Mouse (Mus musculus) lung, postnatal 0 days (tissue): ENCODE measurements at regions not wholly inside any gene's neighbourhood (a gene's known extent, or its start where the extent isn't known, plus 50 kb on each side); places are given as distances from the start of the nearest gene placed in this dataset.

ENCODE experiments used
- CTCF ChIP-seq: IDR thresholded peaks from 2 replicates; pipeline ENCODE4 v1.5.1; 2016; ENCODE audit warnings: antibody characterized with exemption, mild to moderate bottlenecking
- EP300 ChIP-seq: IDR thresholded peaks from 2 replicates; pipeline ENCODE4 v1.6.1; 2016; ENCODE audit warnings: antibody characterized with exemption, mild to moderate bottlenecking, control low read depth

- no peak for TF ChIP-seq CTCF
- TF ChIP-seq EP300 = no peak
Measured at GRCm38 (mm10) chr2:149283274-149283673, 121.6 kb upstream of the Cst10 start.
